Comparison of ENCODE assay signal across 9 mouse cellular contexts in the genomic region with DNA sequence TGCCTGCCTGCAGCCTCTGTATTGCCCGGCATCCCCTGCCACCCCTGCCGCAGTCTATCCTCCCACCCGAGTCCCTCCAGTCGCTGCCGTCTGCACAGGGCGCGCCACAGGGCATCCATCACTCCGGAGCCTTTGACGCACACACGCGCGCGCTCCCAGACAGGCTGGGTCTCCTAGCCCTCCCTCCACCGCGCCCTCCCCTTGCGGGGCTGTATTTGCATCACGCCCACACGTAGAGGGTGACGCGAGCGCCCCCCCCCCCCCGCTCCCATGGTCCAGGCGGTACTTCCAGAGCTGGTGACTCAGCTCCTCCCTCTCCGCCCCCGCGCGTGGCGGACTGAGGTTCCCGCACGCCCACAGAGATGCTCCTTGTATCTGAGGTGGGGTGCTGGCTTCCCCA. TPM values are rescaled to one million over a fixed set of nuclear protein-coding genes. Genes with fewer than 3 reads are reported as not detected.
DNase-seq lines count a peak whose midpoint lies in the region; ATAC-seq lines count a peak whose summit lies in the region.
"Had no signal": no experiment of that assay in that cellular context is flagged by ENCODE, and none has a peak within 500 bp of the region (broad histone marks: within the 10 kb centered on the region; RNA-seq: fewer than 3 reads in every experiment).

No protein-coding gene starts in this region.

- peak; percentile 85 for DNase-seq in heart, adult 11 months
- DNase-seq in heart, postnatal 25 days (ENCODE audit: low spot score): no peak
- peak; percentile 95 for DNase-seq in MN1 (ENCODE audit: low spot score)
- DNase-seq in embryo, embryonic 10.5 days (ENCODE audit: low spot score): peak; percentile 71
- DNase-seq in limb, embryonic 11.5 days (ENCODE audit: low spot score): peak; percentile 76
- peak; percentile 76 for DNase-seq in retina, embryonic 14.5 days (ENCODE audit: low spot score)
- no peak for DNase-seq in spleen, postnatal 10 days (ENCODE audit: low spot score in 2 of 2)

- intact Hi-C loops in heart, postnatal 25 days (cut with DNase I): no loop called here

- peak overlapping the region; percentile 66 for H3K9ac ChIP-seq in hindbrain, embryonic 12.5 days
- peak overlapping the region; percentile 30; the same call in 1 of the 2 replicates for H3K9ac ChIP-seq in limb, embryonic 11.5 days (ENCODE audit: low read length)

- peak; percentile 76 for ATAC-seq in hindbrain, embryonic 12.5 days (ENCODE audit: low FRiP score)
- peak; percentile 56; the same call in 1 of the 2 replicates for ATAC-seq in limb, embryonic 11.5 days (ENCODE audit: insufficient number of reproducible peaks, low FRiP score, low TSS enrichment, low read depth)

- H3K9me3 ChIP-seq in hindbrain, embryonic 12.5 days (replicated peaks): no peaks in the 10 kb centered on the region
- no peaks in the 10 kb centered on the region for H3K9me3 ChIP-seq in limb, embryonic 11.5 days (ENCODE audit: control insufficient read depth, low read length)

- H3K4me1 ChIP-seq in hindbrain, embryonic 12.5 days: peaks cover 23% of the 10 kb centered on the region; the same call in 1 of the 2 replicates
- peaks cover 6% of the 10 kb centered on the region; the same call in 1 of the 2 replicates for H3K4me1 ChIP-seq in limb, embryonic 11.5 days (ENCODE audit: control insufficient read depth, insufficient read depth, low read length)

- H3K4me2 ChIP-seq in hindbrain, embryonic 12.5 days (replicated peaks): peak overlapping the region; percentile 90
- peak overlapping the region; percentile 94 for H3K4me2 ChIP-seq in limb, embryonic 11.5 days (ENCODE audit: low read depth, severe bottlenecking)

- H3K4me3 ChIP-seq in hindbrain, embryonic 12.5 days: peak overlapping the region; percentile 52
- H3K4me3 ChIP-seq in limb, embryonic 11.5 days (ENCODE audit: low read depth, low read length): peak overlapping the region; percentile 45

- 2% methylated on average over 25 of the region's 30 CpGs for WGBS in hindbrain, embryonic 12.5 days
- WGBS in limb, embryonic 11.5 days: 2% methylated on average over 22 of the region's 30 CpGs

- H3K27me3 ChIP-seq in hindbrain, embryonic 12.5 days: peaks cover 75% of the 10 kb centered on the region
- H3K27me3 ChIP-seq in limb, embryonic 11.5 days (ENCODE audit: control insufficient read depth, insufficient read depth, low read length): peaks cover 58% of the 10 kb centered on the region
- H3K27me3 ChIP-seq: CH12.LX had no signal

- H3K36me3 ChIP-seq in hindbrain, embryonic 12.5 days: no peaks in the 10 kb centered on the region
- no peaks in the 10 kb centered on the region for H3K36me3 ChIP-seq in limb, embryonic 11.5 days (ENCODE audit: control insufficient read depth, insufficient read depth, low read length)

- peak overlapping the region; percentile 71 for H3K27ac ChIP-seq in hindbrain, embryonic 12.5 days
- H3K27ac ChIP-seq in limb, embryonic 11.5 days (replicated peaks; ENCODE audit: low read depth, low read length): no peak overlapping the region

RNA-seq across cellular contexts. Expression of a gene that starts 1.3 kb away (rescaled TPM):
- total RNA-seq in heart, postnatal 25 days (2021): under 1 TPM; 0.16 to 0.17 TPM
- 10.9 and 14.9 TPM in 2 replicates for polyA plus RNA-seq in hindbrain, embryonic 12.5 days (2016; fragmentation: Nextera tagmentation; extraction: Ambion mirVana)
- polyA plus RNA-seq in limb, embryonic 11.5 days (2014; fragmentation: Nextera tagmentation; extraction: Ambion mirVana): 0.95 and 1.0 TPM in 2 replicates

RNA-seq across cellular contexts. Expression of a gene that starts 49.2 kb away (rescaled TPM):
- not detected for total RNA-seq in heart, postnatal 25 days (2021)
- polyA plus RNA-seq in hindbrain, embryonic 12.5 days (2016; fragmentation: Nextera tagmentation; extraction: Ambion mirVana): 0.38 and 0.43 TPM in 2 replicates
- not detected in 2 replicates for polyA plus RNA-seq in limb, embryonic 11.5 days (2014; fragmentation: Nextera tagmentation; extraction: Ambion mirVana)
- total RNA-seq: CH12.LX had no signal

RNA-seq across cellular contexts. Expression of a gene that starts 49.9 kb away (rescaled TPM):
- total RNA-seq in heart, postnatal 25 days (2021): 10 to 100 TPM; 12.6 to 13.4 TPM
- 27.6 and 32.0 TPM in 2 replicates for polyA plus RNA-seq in hindbrain, embryonic 12.5 days (2016; fragmentation: Nextera tagmentation; extraction: Ambion mirVana)
- polyA plus RNA-seq in limb, embryonic 11.5 days (2014; fragmentation: Nextera tagmentation; extraction: Ambion mirVana): 38.0 and 38.8 TPM in 2 replicates

Comparison
In these comparisons a context has a peak if more than half of its experiments do, and no peak if none do; other contexts are left out.
1. DNase-seq: peak in heart, adult 11 months (single experiment), MN1 (single experiment), embryo, embryonic 10.5 days (single experiment), limb, embryonic 11.5 days (single experiment) and retina, embryonic 14.5 days (single experiment); none in heart, postnatal 25 days (single experiment) and spleen, postnatal 10 days (0 of 2).